Comparison of ENCODE assay signal across 18 mouse cellular contexts in the genomic region with DNA sequence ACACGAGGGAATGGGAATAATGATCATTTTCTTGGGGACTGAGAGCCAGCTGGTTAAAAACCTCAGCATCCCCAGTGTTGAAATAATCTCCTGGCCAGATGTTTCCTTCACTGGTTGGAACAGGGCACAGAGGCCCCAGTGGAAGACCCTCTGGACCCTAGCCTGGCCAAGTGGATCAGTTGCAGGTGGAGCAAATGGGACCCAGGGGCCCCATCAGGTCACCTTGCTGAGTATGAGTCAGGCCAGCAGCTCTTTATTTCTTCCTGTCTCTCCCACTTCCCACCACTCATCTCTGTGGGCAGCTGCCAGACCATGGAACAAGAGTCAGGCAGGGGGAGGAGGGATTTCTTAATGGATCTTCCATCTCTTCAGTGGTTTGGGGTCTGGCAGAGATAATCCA. TPM values are rescaled to one million over a fixed set of nuclear protein-coding genes. Genes with fewer than 3 reads are reported as not detected.
"Had no signal": no experiment of that assay in that cellular context is flagged by ENCODE, and none has a peak within 500 bp of the region (broad histone marks: within the 10 kb centered on the region; RNA-seq: fewer than 3 reads in every experiment).

No protein-coding gene starts in this region.

- H3K4me2 ChIP-seq: neural tube, embryonic 13.5 days had no signal

- H3K9ac ChIP-seq: liver, embryonic 14.5 days; neural tube, embryonic 13.5 days had no signal

- H3K27ac ChIP-seq: liver, embryonic 14.5 days; midbrain, embryonic 10.5 days; neural tube, embryonic 13.5 days had no signal

- DNase-seq: kidney, adult 8-10 months; kidney, postnatal 25 days; layer of hippocampus, adult 9-11 months; layer of hippocampus, postnatal 36 days; lung, adult 2 months; lung, postnatal 36 days; midbrain, embryonic 14.5 days; right cerebral cortex, adult 18-20 months; right cerebral cortex, postnatal 25 days; thymus, postnatal 4 days had no signal

- H3K4me1 ChIP-seq: midbrain, embryonic 10.5 days; neural tube, embryonic 13.5 days had no signal

- H3K9me3 ChIP-seq: midbrain, embryonic 10.5 days; neural tube, embryonic 13.5 days had no signal

- H3K36me3 ChIP-seq: midbrain, embryonic 10.5 days; neural tube, embryonic 13.5 days had no signal

- ATAC-seq: intestine, postnatal 0 days; lung, postnatal 0 days had no signal

- H3K4me3 ChIP-seq: midbrain, embryonic 10.5 days; neural tube, embryonic 13.5 days had no signal

- H3K27me3 ChIP-seq: neural tube, embryonic 13.5 days had no signal

RNA-seq across cellular contexts. Expression of a gene that starts 12.7 kb away (rescaled TPM):
- total RNA-seq: liver, adult 2 months; megakaryocyte progenitor cell, adult 5-6 weeks had no signal
- polyA plus RNA-seq: liver, adult 2 months; small intestine, adult 2 months had no signal
